Mouse (Mus musculus) liver, embryonic 12.5 days (tissue): ENCODE data around the gene Plekha7. TPM values are rescaled to one million over a fixed set of nuclear protein-coding genes. Genes with fewer than 3 reads are reported as not detected.

ENCODE experiments used
- ATAC-seq: fragments of 200-750 bp; cut with Nextera tagmentation; 2 replicates; pipeline ENCODE4 v1.8.0; 2017; ENCODE audit warnings: moderate number of reproducible peaks, mild to moderate bottlenecking, moderate library complexity
- H3K27ac ChIP-seq: fragments of 300-500 bp; sonication (generic); 2 replicates; pipeline ENCODE4 v1.5.1; 2016; ENCODE audit warnings: mild to moderate bottlenecking
- H3K27me3 ChIP-seq: fragments of 300-500 bp; sonication (generic); replicated peaks from 2 replicates; pipeline ENCODE4 v1.6.1; 2016; ENCODE audit warnings: mild to moderate bottlenecking, moderate library complexity
- H3K36me3 ChIP-seq: fragments of 300-500 bp; sonication (generic); 2 replicates; pipeline ENCODE4 v1.6.1; 2016; ENCODE audit warnings: mild to moderate bottlenecking, moderate library complexity
- H3K4me1 ChIP-seq: fragments of 300-500 bp; sonication (generic); 2 replicates; pipeline ENCODE4 v1.6.1; 2016
- H3K4me2 ChIP-seq: fragments of 300-500 bp; sonication (generic); 2 replicates; pipeline ENCODE4 v1.6.1; 2016; ENCODE audit warnings: mild to moderate bottlenecking, moderate library complexity
- H3K4me3 ChIP-seq: fragments of 300-500 bp; sonication (generic); 2 replicates; pipeline ENCODE4 v1.5.1; 2016; ENCODE audit warnings: mild to moderate bottlenecking, moderate library complexity
- H3K9ac ChIP-seq: fragments of 300-500 bp; sonication (generic); 2 replicates; pipeline ENCODE4 v1.6.1; 2016; ENCODE audit warnings: mild to moderate bottlenecking, moderate library complexity
- H3K9me3 ChIP-seq: fragments of 300-500 bp; sonication (generic); replicated peaks from 2 replicates; pipeline ENCODE4 v1.6.1; 2016; ENCODE audit warnings: mild to moderate bottlenecking, moderate library complexity
- WGBS: fragments of 180-500 bp; shearing (Covaris S2); methylation state at CpG from one replicate; pipeline ENCODE4 v1.1.7; 2016; ENCODE audit not compliant: insufficient replicate concordance; 5-methylcytosine and 5-hydroxymethylcytosine counted together
- polyA plus RNA-seq: library from polyadenylated mRNA; unstranded; fragments of >200 nt; fragmentation: Nextera tagmentation; extraction: Ambion mirVana; gene quantifications from 2 replicates; pipeline ENCODE4 v1.2.1, GENCODE M21; 2016

Gene Plekha7
- polyA plus RNA-seq, 1 experiment from 2014 or later = 3.6 TPM

- WGBS = 75% methylated on average over 31 of the region's 31 CpGs
- no peak overlapping the region for H3K4me2 ChIP-seq
- no peak overlapping the region for H3K9ac ChIP-seq
- no peaks in the 10 kb centered on the region for H3K9me3 ChIP-seq
- H3K4me3 ChIP-seq = no peak overlapping the region
- H3K36me3 ChIP-seq = 0 out of 2 replicates have a peak, but pooled peaks cover 2% of the 10 kb centered on the region
- no peaks in the 10 kb centered on the region for H3K27me3 ChIP-seq
- H3K4me1 ChIP-seq = peaks cover 8% of the 10 kb centered on the region; the same call in 1 of the 2 replicates
- no peak overlapping the region for H3K27ac ChIP-seq
- no peak for ATAC-seq
Observed at GRCm38 (mm10) chr7:116134413-116135292, 173.5 kb downstream of the Plekha7 start.

GRCm38 (mm10) chr7:116132078-116132477 lies 176.1 kb downstream of the Plekha7 start:
- Histone ChIP-seq H3K4me1 (peaks cover 4% of the 10 kb centered on the region; the same call in 1 of the 2 replicates), H3K27ac (no peak overlapping the region), H3K9me3 (no peaks in the 10 kb centered on the region), H3K27me3 (no peaks in the 10 kb centered on the region), H3K4me3 (no peak overlapping the region), H3K36me3 (0 out of 2 replicates have a peak, but pooled peaks cover 2% of the 10 kb centered on the region), H3K9ac (no peak overlapping the region), H3K4me2 (no peak overlapping the region)
- ATAC-seq = 0 out of 2 replicates have a peak, but pooled peaks have one; percentile 28
- WGBS = 4% methylated on average over 5 of the region's 5 CpGs

DNA sequence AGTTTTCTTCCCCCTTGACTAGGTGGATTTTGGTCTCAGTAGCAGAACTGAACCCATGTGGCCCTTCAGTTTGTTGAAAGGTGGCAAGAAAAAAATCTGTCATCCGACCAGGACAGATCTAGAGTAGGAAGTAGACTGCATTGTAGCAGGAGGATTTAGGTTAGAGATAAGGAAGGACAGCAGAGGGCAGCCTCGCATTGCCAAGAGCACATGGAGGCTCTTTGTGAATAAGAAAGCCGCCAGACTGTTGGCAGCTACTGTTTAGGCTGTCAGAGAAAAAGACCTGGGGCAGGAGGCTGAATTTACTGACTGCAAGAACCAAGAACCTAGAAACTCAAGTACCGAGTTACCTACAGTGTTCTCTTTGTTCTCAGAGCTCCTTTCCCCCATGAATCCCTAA lies 176.8 kb downstream of the Plekha7 start:
- Histone ChIP-seq H3K36me3 (no peaks in the 10 kb centered on the region), H3K27ac (no peak overlapping the region)
- 12% methylated on average over 4 of the region's 4 CpGs for WGBS

GRCm38 (mm10) chr7:116129374-116129773 lies 178.8 kb downstream of the Plekha7 start:
- Histone ChIP-seq H3K9me3 (no peaks in the 10 kb centered on the region), H3K27ac (no peak overlapping the region), H3K4me3 (no peak overlapping the region), H3K27me3 (no peaks in the 10 kb centered on the region), H3K36me3 (no peaks in the 10 kb centered on the region), H3K9ac (no peak overlapping the region), H3K4me1 (peaks cover 4% of the 10 kb centered on the region; the same call in 1 of the 2 replicates), H3K4me2 (no peak overlapping the region)
- WGBS = 81% methylated on average over 10 of the region's 10 CpGs
- no peak for ATAC-seq

More for the DNA sequence above, 176.8 kb downstream of the Plekha7 start:
- Histone ChIP-seq H3K4me1 (peaks cover 4% of the 10 kb centered on the region; the same call in 1 of the 2 replicates), H3K9me3 (no peaks in the 10 kb centered on the region), H3K9ac (no peak overlapping the region), H3K4me3 (no peak overlapping the region), H3K4me2 (no peak overlapping the region), H3K27me3 (no peaks in the 10 kb centered on the region)
- ATAC-seq = no peak

DNA sequence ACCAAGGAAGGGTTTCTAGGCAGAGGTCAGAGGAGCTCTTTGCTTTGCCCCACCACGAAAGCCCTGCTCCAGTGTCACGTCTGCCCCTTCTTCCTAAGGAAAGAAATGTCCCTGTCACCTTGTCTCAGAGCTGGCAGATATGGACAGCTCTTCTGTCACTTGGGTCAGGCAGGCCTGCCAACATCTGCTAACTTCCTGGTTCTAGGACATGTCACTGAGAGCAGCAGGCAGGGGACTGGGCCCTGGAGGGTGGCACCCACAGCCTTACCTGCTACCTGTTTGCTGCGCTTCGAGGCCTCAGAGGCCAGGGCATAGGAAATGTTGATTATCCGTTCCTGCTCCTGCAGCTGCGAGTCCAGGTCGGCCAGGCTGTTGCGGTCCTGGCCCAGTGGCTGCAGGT lies 179.9 kb downstream of the Plekha7 start:
- H3K36me3 ChIP-seq = no peaks in the 10 kb centered on the region
- WGBS = 72% methylated on average over 8 of the region's 8 CpGs
- no peaks in the 10 kb centered on the region for H3K27me3 ChIP-seq
- H3K9ac ChIP-seq = no peak overlapping the region
- no peak for ATAC-seq
- peaks cover 4% of the 10 kb centered on the region; the same call in 1 of the 2 replicates for H3K4me1 ChIP-seq
- no peaks in the 10 kb centered on the region for H3K9me3 ChIP-seq
- no peak overlapping the region for H3K27ac ChIP-seq
- no peak overlapping the region for H3K4me3 ChIP-seq
- no peak overlapping the region for H3K4me2 ChIP-seq

DNA sequence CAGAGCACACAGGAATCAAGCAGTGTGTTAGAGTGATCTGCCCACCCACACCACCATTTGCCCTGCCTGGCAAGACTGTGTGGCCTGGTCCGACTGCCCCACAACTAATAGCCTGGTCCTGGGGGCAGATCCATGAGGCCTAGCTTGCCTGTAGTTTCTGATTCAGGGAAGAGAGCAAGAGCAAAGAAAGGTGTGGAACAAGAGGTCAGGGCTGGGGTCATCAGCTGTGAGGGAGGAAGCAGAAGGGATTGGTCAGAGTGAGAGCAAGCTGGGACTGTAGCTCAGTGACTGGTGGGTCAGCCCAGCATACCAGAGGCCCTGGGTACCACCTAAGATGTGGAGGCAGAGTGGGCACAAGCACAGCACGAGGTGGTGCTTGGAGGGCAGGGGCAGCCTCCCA lies 181.1 kb downstream of the Plekha7 start:
- no peak overlapping the region for H3K9ac ChIP-seq
- peaks cover 4% of the 10 kb centered on the region; the same call in 1 of the 2 replicates for H3K4me1 ChIP-seq
- no peak overlapping the region for H3K27ac ChIP-seq
- no peak overlapping the region for H3K4me2 ChIP-seq
- 60% methylated on average over 2 of the region's 2 CpGs for WGBS
- no peaks in the 10 kb centered on the region for H3K9me3 ChIP-seq
- H3K27me3 ChIP-seq = no peaks in the 10 kb centered on the region
- no peak for ATAC-seq
- no peaks in the 10 kb centered on the region for H3K36me3 ChIP-seq
- no peak overlapping the region for H3K4me3 ChIP-seq

DNA sequence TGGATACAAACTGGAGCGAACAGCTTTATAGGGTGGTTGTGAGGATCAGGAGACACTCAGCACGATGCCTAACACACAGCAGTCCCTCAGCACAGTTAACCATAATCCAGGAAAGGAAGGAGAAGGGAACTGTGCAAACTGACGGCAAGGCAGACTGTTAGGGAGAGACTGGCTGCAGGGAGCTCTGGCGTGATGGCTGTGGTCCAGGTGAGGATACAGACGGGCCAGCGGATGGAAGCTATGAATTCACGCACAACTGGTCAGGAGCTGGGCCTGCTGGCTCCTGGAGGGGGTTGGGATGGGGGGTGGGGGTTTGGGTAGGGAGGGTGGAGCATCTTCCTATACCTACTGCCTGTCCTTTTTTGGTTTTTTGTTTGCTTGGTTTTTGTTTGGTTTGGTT lies 182.5 kb downstream of the Plekha7 start:
- ATAC-seq = no peak
- H3K9me3 ChIP-seq = no peaks in the 10 kb centered on the region
- H3K4me1 ChIP-seq = no peaks in the 10 kb centered on the region
- WGBS = 75% methylated on average over 7 of the region's 7 CpGs
- H3K36me3 ChIP-seq = no peaks in the 10 kb centered on the region
- H3K4me3 ChIP-seq = no peak overlapping the region
- no peak overlapping the region for H3K4me2 ChIP-seq
- no peak overlapping the region for H3K27ac ChIP-seq
- H3K9ac ChIP-seq = no peak overlapping the region
- no peaks in the 10 kb centered on the region for H3K27me3 ChIP-seq

- H3K4me1 ChIP-seq = no peaks in the 10 kb centered on the region
- ATAC-seq = no peak
- no peaks in the 10 kb centered on the region for H3K9me3 ChIP-seq
- 81% methylated on average over 12 of the region's 12 CpGs for WGBS
- no peaks in the 10 kb centered on the region for H3K27me3 ChIP-seq
- no peak overlapping the region for H3K27ac ChIP-seq
- no peak overlapping the region for H3K9ac ChIP-seq
- no peak overlapping the region for H3K4me3 ChIP-seq
- H3K4me2 ChIP-seq = no peak overlapping the region
- H3K36me3 ChIP-seq = no peaks in the 10 kb centered on the region
Observed at GRCm38 (mm10) chr7:116124057-116124456, 184.1 kb downstream of the Plekha7 start.

GRCm38 (mm10) chr7:116123597-116123985 lies 184.6 kb downstream of the Plekha7 start:
- Histone ChIP-seq H3K27me3 (no peaks in the 10 kb centered on the region), H3K4me3 (no peak overlapping the region), H3K9ac (no peak overlapping the region), H3K36me3 (no peaks in the 10 kb centered on the region), H3K27ac (no peak overlapping the region), H3K9me3 (no peaks in the 10 kb centered on the region), H3K4me1 (no peaks in the 10 kb centered on the region), H3K4me2 (no peak overlapping the region)
- WGBS = 69% methylated on average over 2 of the region's 2 CpGs
- ATAC-seq = no peak

DNA sequence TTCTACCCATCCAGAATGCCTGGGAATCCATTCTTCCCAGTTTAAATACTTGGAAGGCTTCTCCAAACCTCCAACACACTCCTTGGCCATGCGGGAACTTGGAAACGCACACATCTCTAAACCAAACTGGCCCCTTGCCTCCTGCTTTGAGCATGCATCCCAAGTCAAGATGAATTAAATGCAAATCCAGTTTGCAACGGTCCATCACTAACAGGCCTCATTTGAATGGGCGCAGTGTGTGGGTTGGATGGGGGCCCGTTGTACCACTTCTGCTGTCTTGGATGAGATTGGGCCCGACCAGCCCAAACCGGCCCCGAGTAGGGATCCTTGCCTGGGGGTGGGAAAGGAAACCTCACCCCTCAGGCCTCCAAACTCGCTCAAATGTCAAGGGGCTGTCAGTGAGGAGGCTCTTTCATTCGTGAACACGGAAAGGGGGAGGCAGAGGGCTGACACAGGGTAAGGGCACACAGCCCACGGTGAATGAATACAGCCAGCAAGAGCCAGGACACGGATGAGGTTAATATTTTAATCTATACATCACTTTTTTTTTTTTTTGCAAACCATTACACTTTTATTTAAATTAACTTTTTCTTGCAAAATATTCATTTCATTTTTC lies 185.1 kb downstream of the Plekha7 start:
- ATAC-seq = no peak
- no peak overlapping the region for H3K4me2 ChIP-seq
- H3K27me3 ChIP-seq = no peaks in the 10 kb centered on the region
- H3K9me3 ChIP-seq = no peaks in the 10 kb centered on the region
- 75% methylated on average over 13 of the region's 13 CpGs for WGBS
- no peak overlapping the region for H3K9ac ChIP-seq
- no peak overlapping the region for H3K4me3 ChIP-seq
- H3K27ac ChIP-seq = no peak overlapping the region
- no peaks in the 10 kb centered on the region for H3K4me1 ChIP-seq
- no peaks in the 10 kb centered on the region for H3K36me3 ChIP-seq

- no peak overlapping the region for H3K27ac ChIP-seq
- no peaks in the 10 kb centered on the region for H3K36me3 ChIP-seq
- WGBS = 69% methylated on average over 11 of the region's 11 CpGs
- H3K4me3 ChIP-seq = no peak overlapping the region
- H3K4me1 ChIP-seq = no peaks in the 10 kb centered on the region
- H3K9me3 ChIP-seq = no peaks in the 10 kb centered on the region
- H3K9ac ChIP-seq = no peak overlapping the region
- no peak for ATAC-seq
- H3K4me2 ChIP-seq = no peak overlapping the region
- no peaks in the 10 kb centered on the region for H3K27me3 ChIP-seq
Observed at GRCm38 (mm10) chr7:116121202-116121601, 187.0 kb downstream of the Plekha7 start.

GRCm38 (mm10) chr7:116120737-116121136 lies 187.4 kb downstream of the Plekha7 start:
- WGBS = 72% methylated on average over 4 of the region's 4 CpGs

More at GRCm38 (mm10) chr7:116120737-116121136, 187.4 kb downstream of the Plekha7 start:
- Histone ChIP-seq H3K27me3 (no peaks in the 10 kb centered on the region), H3K9ac (no peak overlapping the region), H3K27ac (no peak overlapping the region), H3K9me3 (no peaks in the 10 kb centered on the region), H3K4me1 (no peaks in the 10 kb centered on the region), H3K4me3 (no peak overlapping the region), H3K36me3 (no peaks in the 10 kb centered on the region), H3K4me2 (no peak overlapping the region)
- no peak for ATAC-seq
